Mouse (Mus musculus): ENCODE measurements around the gene Fzd9. TPM values are rescaled to one million over a fixed set of nuclear protein-coding genes. Genes with fewer than 3 reads are reported as not detected.

Gene Fzd9
- polyA plus RNA-seq (2016; fragmentation: Nextera tagmentation; extraction: Ambion mirVana), result 3.3 and 5.1 TPM in 2 replicates

GRCm38 (mm10) chr5:135251079-135251454 lies at the start of gene Fzd9:
Gene Fzd9, minus strand, starts transcription at chr5:135251230.
- Histone ChIP-seq H3K27ac (replicated peaks) (peak within 1 kb of the TSS; percentile 83), H3K36me3 (replicated peaks) (peaks cover 18% of the 10 kb centered on the region), H3K4me1 (peaks cover 61% of the 10 kb centered on the region), H3K9me3 (peaks cover 1% of the 10 kb centered on the region; the same call in 1 of the 2 replicates), H3K27me3 (replicated peaks; ENCODE audit: low read depth, poor library complexity, severe bottlenecking) (peaks cover 31% of the 10 kb centered on the region), H3K4me3 (peak within 1 kb of the TSS; percentile 74)
- WGBS, result under 1% methylated on average over 51 of the region's 51 CpGs
- peak; percentile 93 for DNase-seq (ENCODE audit: low spot score)

GRCm38 (mm10) chr5:135292001-135292400 lies 41.0 kb upstream of the Fzd9 start:
- H3K4me1 ChIP-seq, result peaks cover 14% of the 10 kb centered on the region
- 81% methylated on average over 2 of the region's 2 CpGs for WGBS
- 0 out of 2 replicates have a peak overlapping the region, but pooled peaks have one; percentile 10 for H3K27ac ChIP-seq (replicated peaks)
- no peak overlapping the region for H3K4me3 ChIP-seq
- H3K27me3 ChIP-seq (replicated peaks; ENCODE audit: low read depth, poor library complexity, severe bottlenecking), result no peaks in the 10 kb centered on the region; the same call in 1 of the 2 replicates
- H3K36me3 ChIP-seq (replicated peaks), result no peaks in the 10 kb centered on the region
- H3K9me3 ChIP-seq, result no peaks in the 10 kb centered on the region
- no peak for DNase-seq (ENCODE audit: low spot score)

- H3K27ac ChIP-seq (replicated peaks), result peak overlapping the region; percentile 19; the same call in 1 of the 2 replicates
- H3K36me3 ChIP-seq (replicated peaks), result no peaks in the 10 kb centered on the region
- WGBS, result 28% methylated on average over 4 of the region's 4 CpGs
- H3K4me3 ChIP-seq, result no peak overlapping the region
- peaks cover 15% of the 10 kb centered on the region for H3K4me1 ChIP-seq
- DNase-seq (ENCODE audit: low spot score), result no peak
- H3K9me3 ChIP-seq, result no peaks in the 10 kb centered on the region
- H3K27me3 ChIP-seq (replicated peaks; ENCODE audit: low read depth, poor library complexity, severe bottlenecking), result no peaks in the 10 kb centered on the region; the same call in 1 of the 2 replicates
These were observed 40.2 kb upstream of the Fzd9 start for GRCm38 (mm10) chr5:135291193-135291592.

GRCm38 (mm10) chr5:135290703-135291102 lies 39.7 kb upstream of the Fzd9 start:
- WGBS, result 80% methylated on average over 6 of the region's 6 CpGs

GRCm38 (mm10) chr5:135286926-135287325 lies 35.9 kb upstream of the Fzd9 start:
- WGBS, result 77% methylated on average over 5 of the region's 5 CpGs
- Histone ChIP-seq H3K36me3 (replicated peaks) (no peaks in the 10 kb centered on the region), H3K4me1 (peaks cover 15% of the 10 kb centered on the region), H3K27ac (replicated peaks) (no peak overlapping the region), H3K27me3 (replicated peaks; ENCODE audit: low read depth, poor library complexity, severe bottlenecking) (no peaks in the 10 kb centered on the region; the same call in 1 of the 2 replicates), H3K4me3 (no peak overlapping the region), H3K9me3 (no peaks in the 10 kb centered on the region)
- DNase-seq (ENCODE audit: low spot score), result no peak

More at GRCm38 (mm10) chr5:135290703-135291102, 39.7 kb upstream of the Fzd9 start:
- Histone ChIP-seq H3K9me3 (no peaks in the 10 kb centered on the region), H3K27me3 (replicated peaks; ENCODE audit: low read depth, poor library complexity, severe bottlenecking) (no peaks in the 10 kb centered on the region; the same call in 1 of the 2 replicates), H3K36me3 (replicated peaks) (no peaks in the 10 kb centered on the region), H3K4me3 (no peak overlapping the region), H3K4me1 (peaks cover 16% of the 10 kb centered on the region), H3K27ac (replicated peaks) (no peak overlapping the region)
- no peak for DNase-seq (ENCODE audit: low spot score)

GRCm38 (mm10) chr5:135286185-135286584 lies 35.2 kb upstream of the Fzd9 start:
- Histone ChIP-seq H3K27me3 (replicated peaks; ENCODE audit: low read depth, poor library complexity, severe bottlenecking) (no peaks in the 10 kb centered on the region; the same call in 1 of the 2 replicates), H3K36me3 (replicated peaks) (no peaks in the 10 kb centered on the region), H3K4me1 (peaks cover 8% of the 10 kb centered on the region), H3K27ac (replicated peaks) (no peak overlapping the region), H3K4me3 (no peak overlapping the region), H3K9me3 (no peaks in the 10 kb centered on the region)
- WGBS, result under 1% methylated on average over 6 of the region's 6 CpGs
- peak; percentile 86 for DNase-seq (ENCODE audit: low spot score)

GRCm38 (mm10) chr5:135285211-135285610 lies 34.2 kb upstream of the Fzd9 start:
- no peak overlapping the region for H3K4me3 ChIP-seq
- DNase-seq (ENCODE audit: low spot score), result no peak
- H3K9me3 ChIP-seq, result no peaks in the 10 kb centered on the region
- H3K36me3 ChIP-seq (replicated peaks), result no peaks in the 10 kb centered on the region
- peaks cover 10% of the 10 kb centered on the region; the same call in 1 of the 2 replicates for H3K4me1 ChIP-seq
- no peak overlapping the region for H3K27ac ChIP-seq (replicated peaks)
- no peaks in the 10 kb centered on the region; the same call in 1 of the 2 replicates for H3K27me3 ChIP-seq (replicated peaks; ENCODE audit: low read depth, poor library complexity, severe bottlenecking)
- 77% methylated on average over 3 of the region's 3 CpGs for WGBS

GRCm38 (mm10) chr5:135280226-135280625 lies 29.2 kb upstream of the Fzd9 start:
- H3K27ac ChIP-seq (replicated peaks), result no peak overlapping the region
- H3K4me1 ChIP-seq, result peaks cover 22% of the 10 kb centered on the region
- H3K9me3 ChIP-seq, result no peaks in the 10 kb centered on the region
- no peak overlapping the region for H3K4me3 ChIP-seq
- peaks cover 27% of the 10 kb centered on the region for H3K27me3 ChIP-seq (replicated peaks; ENCODE audit: low read depth, poor library complexity, severe bottlenecking)
- H3K36me3 ChIP-seq (replicated peaks), result no peaks in the 10 kb centered on the region
- 78% methylated on average over 9 of the region's 9 CpGs for WGBS
- DNase-seq (ENCODE audit: low spot score), result no peak

- Histone ChIP-seq H3K9me3 (no peaks in the 10 kb centered on the region), H3K4me3 (peak overlapping the region; percentile 49), H3K4me1 (peaks cover 39% of the 10 kb centered on the region), H3K27ac (replicated peaks) (peak overlapping the region; percentile 82), H3K27me3 (replicated peaks; ENCODE audit: low read depth, poor library complexity, severe bottlenecking) (peaks cover 43% of the 10 kb centered on the region), H3K36me3 (replicated peaks) (no peaks in the 10 kb centered on the region)
- DNase-seq (ENCODE audit: low spot score), result peak; percentile 50
- WGBS, result 3% methylated on average over 36 of the region's 36 CpGs
These were observed 25.6 kb upstream of the Fzd9 start for GRCm38 (mm10) chr5:135276597-135276996.

GRCm38 (mm10) chr5:135274663-135275396 lies 23.8 kb upstream of the Fzd9 start:
- WGBS, result 9% methylated on average over 15 of the region's 15 CpGs
- H3K36me3 ChIP-seq (replicated peaks), result no peaks in the 10 kb centered on the region
- H3K4me1 ChIP-seq, result peaks cover 42% of the 10 kb centered on the region
- H3K9me3 ChIP-seq, result no peaks in the 10 kb centered on the region
- peak overlapping the region; percentile 38 for H3K4me3 ChIP-seq
- peak overlapping the region; percentile 60 for H3K27ac ChIP-seq (replicated peaks)
- DNase-seq (ENCODE audit: low spot score), result peak; percentile 54
- H3K27me3 ChIP-seq (replicated peaks; ENCODE audit: low read depth, poor library complexity, severe bottlenecking), result peaks cover 43% of the 10 kb centered on the region

GRCm38 (mm10) chr5:135271563-135272165 lies 20.6 kb upstream of the Fzd9 start:
- DNase-seq (ENCODE audit: low spot score), result peak; percentile 8
- Histone ChIP-seq H3K27ac (replicated peaks) (peak overlapping the region; percentile 5; the same call in 1 of the 2 replicates), H3K4me1 (peaks cover 38% of the 10 kb centered on the region), H3K36me3 (replicated peaks) (no peaks in the 10 kb centered on the region), H3K4me3 (no peak overlapping the region), H3K9me3 (no peaks in the 10 kb centered on the region), H3K27me3 (replicated peaks; ENCODE audit: low read depth, poor library complexity, severe bottlenecking) (peaks cover 30% of the 10 kb centered on the region)
- WGBS, result 71% methylated on average over 12 of the region's 12 CpGs

GRCm38 (mm10) chr5:135270361-135270760 lies 19.3 kb upstream of the Fzd9 start:
- DNase-seq (ENCODE audit: low spot score), result no peak
- Histone ChIP-seq H3K36me3 (replicated peaks) (no peaks in the 10 kb centered on the region), H3K4me3 (no peak overlapping the region), H3K4me1 (peaks cover 29% of the 10 kb centered on the region), H3K27ac (replicated peaks) (no peak overlapping the region), H3K27me3 (replicated peaks; ENCODE audit: low read depth, poor library complexity, severe bottlenecking) (peaks cover 17% of the 10 kb centered on the region), H3K9me3 (no peaks in the 10 kb centered on the region)
- 77% methylated on average over 4 of the region's 4 CpGs for WGBS
